Mouse (Mus musculus) bone marrow, adult 2 months (tissue): ENCODE measurements around the gene Epb41l5. TPM values are rescaled to one million over a fixed set of nuclear protein-coding genes. Genes with fewer than 3 reads are reported as not detected.

Source experiments
- H3K27ac ChIP-seq: fragments of 200-500 bp; 2 replicates; pipeline ENCODE4 v1.5.1; 2012; ENCODE audit warnings: low read depth, mild to moderate bottlenecking, control low read depth, inconsistent platforms, low read length; ENCODE audit not compliant: control insufficient read depth, poor library complexity, insufficient read depth
- H3K4me1 ChIP-seq: fragments of 200-500 bp; 2 replicates; pipeline ENCODE4 v1.6.1; 2011; ENCODE audit warnings: low read length; ENCODE audit not compliant: control insufficient read depth, insufficient read depth
- H3K4me3 ChIP-seq: fragments of 200-500 bp; replicated peaks from 2 replicates; pipeline ENCODE3; 2011; ENCODE audit warnings: mild to moderate bottlenecking, low read depth, low read length, control low read depth; ENCODE audit not compliant: control insufficient read depth
- CTCF ChIP-seq: fragments of 200-500 bp; IDR thresholded peaks from 2 replicates; pipeline ENCODE4 v1.5.1; 2011; ENCODE audit warnings: low read length, control low read depth; ENCODE audit not compliant: control insufficient read depth, insufficient read depth
- POLR2A ChIP-seq: fragments of 200-500 bp; IDR thresholded peaks from 2 replicates; pipeline ENCODE4 v1.6.1; 2011; ENCODE audit warnings: low read depth, mild to moderate bottlenecking, control low read depth, low read length, borderline replicate concordance; ENCODE audit not compliant: control insufficient read depth
- WGBS: fragments of 180-500 bp; shearing (Covaris S2); methylation state at CpG from one replicate; pipeline ENCODE4 v1.1.7; 2018; 5-methylcytosine and 5-hydroxymethylcytosine counted together
- polyA plus RNA-seq: library from polyadenylated mRNA; stranded (reverse); fragments of >200 nt; gene quantifications from 2 replicates; pipeline ENCODE4 v1.2.4, GENCODE M21; 2011; ENCODE audit warnings: low replicate concordance; ENCODE audit not compliant: missing spikeins, insufficient read depth, insufficient read length

Epb41l5 gene
- polyA plus RNA-seq, 1 experiment = 2.4 TPM

DNA sequence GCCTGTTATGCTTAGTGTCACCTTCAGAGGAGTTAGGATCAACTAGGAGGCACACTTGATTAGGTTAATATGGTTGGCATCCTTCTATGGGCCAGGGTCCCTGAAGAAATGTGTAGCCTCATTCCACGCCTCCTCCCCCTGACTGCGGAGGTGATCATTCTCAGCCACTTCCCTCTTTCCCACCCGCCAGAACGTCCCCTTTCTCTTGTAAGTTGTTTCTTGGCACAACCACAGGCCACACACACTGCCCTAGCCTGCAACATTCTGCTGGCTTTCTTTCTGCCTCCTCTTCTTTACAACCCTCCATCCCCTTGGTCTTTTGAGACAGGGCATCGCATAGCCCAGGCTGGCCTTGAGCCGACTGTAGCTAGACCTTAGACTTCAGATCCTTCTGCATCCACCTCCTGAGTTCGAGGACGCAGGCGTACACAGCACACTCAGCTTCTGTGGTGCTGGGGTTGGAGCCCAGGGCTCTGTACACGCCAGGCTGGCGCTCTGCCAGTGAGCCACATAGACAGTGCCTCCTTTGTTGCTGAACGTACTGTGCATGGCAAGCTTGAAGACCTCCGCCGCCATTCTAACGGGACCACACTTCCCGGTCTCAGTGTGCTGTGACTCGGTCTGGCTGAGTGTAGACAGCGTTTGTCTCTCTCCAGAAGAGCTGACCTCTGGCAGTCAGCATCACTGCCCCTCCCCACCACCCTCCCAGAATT lies 115.6 kb downstream of the Epb41l5 start:
- H3K4me1 ChIP-seq = peaks cover 15% of the 10 kb centered on the region
- H3K4me3 ChIP-seq = no peak overlapping the region
- WGBS = 62% methylated on average over 18 of the region's 18 CpGs
- H3K27ac ChIP-seq = no peak overlapping the region
- TF ChIP-seq CTCF = no peak
- TF ChIP-seq POLR2A = no peak

GRCm38 (mm10) chr1:119532165-119532564 lies 116.6 kb downstream of the Epb41l5 start:
- TF ChIP-seq POLR2A = no peak
- no peak for TF ChIP-seq CTCF
- H3K27ac ChIP-seq = no peak overlapping the region; the same call in 1 of the 2 replicates
- H3K4me1 ChIP-seq = peaks cover 15% of the 10 kb centered on the region
- 87% methylated on average over 6 of the region's 6 CpGs for WGBS
- H3K4me3 ChIP-seq = no peak overlapping the region

GRCm38 (mm10) chr1:119530941-119531340 lies 117.9 kb downstream of the Epb41l5 start:
- 85% methylated on average over 13 of the region's 13 CpGs for WGBS
- Histone ChIP-seq H3K4me1 (peaks cover 15% of the 10 kb centered on the region), H3K27ac (no peak overlapping the region), H3K4me3 (no peak overlapping the region)
- no peak for TF ChIP-seq POLR2A
- TF ChIP-seq CTCF = no peak

GRCm38 (mm10) chr1:119525689-119526591 lies 122.9 kb downstream of the Epb41l5 start, which contains the start of gene Tmem185b:
Tmem185b (plus strand) TSS chr1:119526160.
- peak within 1 kb of the TSS; percentile 92 for H3K27ac ChIP-seq
- H3K4me3 ChIP-seq = peak within 1 kb of the TSS; percentile 84
- TF ChIP-seq CTCF = no peak
- TF ChIP-seq POLR2A = peak; percentile 68; the same call in 1 of the 2 replicates
- no peaks in the 10 kb centered on the region; the same call in 1 of the 2 replicates for H3K4me1 ChIP-seq
- 1% methylated on average over 80 of the region's 82 CpGs for WGBS

DNA sequence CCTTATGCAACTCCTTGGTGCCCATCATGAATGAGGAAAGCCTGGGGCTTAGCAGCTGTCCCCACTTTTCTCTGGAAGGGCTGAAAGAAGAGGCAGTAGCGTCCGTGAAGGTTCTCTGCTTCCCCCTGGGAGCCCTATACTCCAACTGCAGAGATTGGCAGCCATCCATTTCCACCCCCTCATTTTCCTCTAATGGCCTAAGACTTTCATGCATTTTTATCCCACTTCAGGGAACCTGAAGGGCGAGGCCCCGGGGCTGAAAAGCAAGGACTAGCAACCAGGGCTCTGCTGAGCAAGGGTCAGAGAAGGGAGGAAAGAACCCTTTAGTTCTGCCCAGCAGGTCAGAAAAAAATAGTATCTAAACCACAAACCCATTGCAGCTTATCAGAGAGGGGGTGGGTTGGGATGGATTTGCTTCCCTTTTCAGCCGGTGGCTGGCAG lies 123.8 kb downstream of the Epb41l5 start:
- WGBS = 10% methylated on average over 5 of the region's 5 CpGs
- Histone ChIP-seq H3K4me1 (no peaks in the 10 kb centered on the region; the same call in 1 of the 2 replicates), H3K4me3 (no peak overlapping the region), H3K27ac (no peak overlapping the region)
- no peak for TF ChIP-seq CTCF
- TF ChIP-seq POLR2A = no peak

GRCm38 (mm10) chr1:119523826-119524225 lies 125.0 kb downstream of the Epb41l5 start:
- Histone ChIP-seq H3K4me3 (no peak overlapping the region), H3K27ac (no peak overlapping the region), H3K4me1 (no peaks in the 10 kb centered on the region; the same call in 1 of the 2 replicates)
- 83% methylated on average over 7 of the region's 7 CpGs for WGBS
- no peak for TF ChIP-seq CTCF
- TF ChIP-seq POLR2A = no peak

GRCm38 (mm10) chr1:119523369-119523768 lies 125.4 kb downstream of the Epb41l5 start:
- WGBS = 85% methylated on average over 7 of the region's 7 CpGs
- TF ChIP-seq CTCF = no peak
- no peak for TF ChIP-seq POLR2A
- H3K27ac ChIP-seq = no peak overlapping the region

DNA sequence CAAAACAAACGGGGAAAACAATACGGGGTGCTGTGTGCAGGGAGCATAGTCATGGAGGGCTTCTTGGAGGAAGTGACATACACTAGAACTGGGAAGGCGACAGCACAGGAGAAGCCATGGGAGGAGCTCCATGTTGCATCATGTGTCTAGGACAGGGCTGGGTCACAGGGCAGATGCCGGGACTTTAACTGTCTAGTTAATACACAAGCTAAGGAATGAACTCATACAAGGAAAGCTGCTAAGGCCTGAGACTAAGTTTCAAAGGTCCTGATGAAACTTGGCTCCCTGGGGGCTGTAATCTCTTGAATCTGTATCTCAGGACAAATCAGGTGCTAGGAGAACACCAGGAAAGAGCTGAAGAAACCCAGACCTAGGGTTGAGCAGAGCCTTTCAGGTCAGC lies 126.1 kb downstream of the Epb41l5 start:
- TF ChIP-seq POLR2A (no peak), CTCF (no peak)
- 57% methylated on average over 4 of the region's 4 CpGs for WGBS
- Histone ChIP-seq H3K27ac (no peak overlapping the region), H3K4me3 (no peak overlapping the region), H3K4me1 (no peaks in the 10 kb centered on the region; the same call in 1 of the 2 replicates)

More at GRCm38 (mm10) chr1:119523369-119523768, 125.4 kb downstream of the Epb41l5 start:
- Histone ChIP-seq H3K4me1 (no peaks in the 10 kb centered on the region; the same call in 1 of the 2 replicates), H3K4me3 (no peak overlapping the region)
